In the genomic region with DNA sequence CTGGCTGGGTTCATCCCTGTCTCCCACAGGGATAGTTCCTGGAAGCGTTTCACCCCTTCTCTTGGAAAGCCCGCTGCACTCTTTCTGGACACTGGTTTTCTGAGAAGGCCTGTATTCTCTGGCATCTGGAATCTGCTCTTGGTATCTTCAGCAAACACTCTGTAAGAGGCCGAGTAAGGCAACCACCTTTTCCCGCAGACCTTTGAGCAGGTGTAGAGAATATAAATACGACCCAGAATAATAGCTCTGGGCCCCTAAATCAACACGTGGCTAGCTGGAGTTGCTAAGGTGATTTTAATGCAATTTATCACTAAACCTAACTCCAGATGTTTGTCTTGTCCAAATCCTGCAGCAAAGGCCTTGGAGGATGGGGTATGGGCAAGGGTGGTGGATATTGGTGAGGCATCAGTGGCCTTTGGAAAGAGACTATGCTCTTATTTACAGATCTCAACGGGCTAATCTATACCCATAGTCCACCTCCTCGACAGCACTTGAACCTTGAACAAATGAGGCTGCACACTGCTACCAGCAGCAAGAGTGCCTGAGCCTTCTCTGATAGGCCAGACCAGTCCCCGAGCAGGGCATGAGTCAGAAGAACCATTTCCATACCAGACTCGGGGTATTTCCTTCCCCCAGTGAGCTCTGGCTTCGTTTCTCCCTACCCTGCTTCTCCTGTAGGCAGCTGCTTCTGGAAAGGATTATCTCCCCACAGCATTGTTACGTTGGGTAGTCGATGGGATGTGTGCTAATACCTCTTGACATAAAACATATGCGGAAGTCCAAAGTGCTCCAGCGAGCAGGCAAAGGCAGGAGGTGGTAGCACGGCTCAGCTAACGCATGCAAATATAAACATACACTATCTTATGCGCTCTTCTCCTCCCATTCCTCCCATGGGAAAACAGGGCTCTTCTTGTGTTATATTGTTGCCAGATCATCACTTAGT, we compare ENCODE assay signal across 23 mouse cellular contexts.
DNase-seq lines count a peak whose midpoint lies in the region; ATAC-seq and TF ChIP-seq lines count a peak whose summit lies in the region.
"Had no signal": no experiment of that assay in that cellular context is flagged by ENCODE, and none has a peak within 500 bp of the region (broad histone marks: within the 10 kb centered on the region; RNA-seq: fewer than 3 reads in every experiment).

No protein-coding gene starts in this region.

- ATAC-seq in hindbrain, embryonic 13.5 days (ENCODE audit: low FRiP score): no peak
- peak; percentile 28; the same call in 1 of the 2 replicates for ATAC-seq in midbrain, embryonic 12.5 days (ENCODE audit: low FRiP score, low read depth)
- ATAC-seq in midbrain, embryonic 15.5 days (replicated peaks): no peak
- peak; percentile 83 for ATAC-seq in intestine, embryonic 15.5 days
- peak; percentile 32; the same call in 1 of the 2 replicates for ATAC-seq in stomach, postnatal 0 days (ENCODE audit: low FRiP score, low TSS enrichment)
- ATAC-seq: CD4-positive, CD25-positive, alpha-beta regulatory T cell, adult 4 months; forebrain, postnatal 0 days; inflammation-experienced regulatory T-cells, adult 6 months; lung, postnatal 0 days had no signal

- H3K4me1 ChIP-seq in hindbrain, embryonic 10.5 days (replicated peaks): peaks cover 50% of the 10 kb centered on the region
- H3K4me1 ChIP-seq in hindbrain, embryonic 13.5 days (replicated peaks): peaks cover 49% of the 10 kb centered on the region
- peaks cover 30% of the 10 kb centered on the region; the same call in 1 of the 2 replicates for H3K4me1 ChIP-seq in midbrain, embryonic 12.5 days
- peaks cover 22% of the 10 kb centered on the region for H3K4me1 ChIP-seq in midbrain, embryonic 15.5 days
- H3K4me1 ChIP-seq in intestine, embryonic 15.5 days (replicated peaks): peaks cover 23% of the 10 kb centered on the region; the same call in 1 of the 2 replicates
- no peaks in the 10 kb centered on the region for H3K4me1 ChIP-seq in stomach, postnatal 0 days (replicated peaks; ENCODE audit: control insufficient read depth, insufficient read depth)

- H3K36me3 ChIP-seq in hindbrain, embryonic 10.5 days: peaks cover 51% of the 10 kb centered on the region
- H3K36me3 ChIP-seq in hindbrain, embryonic 13.5 days: no peaks in the 10 kb centered on the region
- H3K36me3 ChIP-seq in midbrain, embryonic 12.5 days: no peaks in the 10 kb centered on the region
- no peaks in the 10 kb centered on the region for H3K36me3 ChIP-seq in midbrain, embryonic 15.5 days (replicated peaks)
- H3K36me3 ChIP-seq in intestine, embryonic 15.5 days: no peaks in the 10 kb centered on the region
- H3K36me3 ChIP-seq in stomach, postnatal 0 days (ENCODE audit: control insufficient read depth, insufficient read depth, low read length): no peaks in the 10 kb centered on the region
- H3K36me3 ChIP-seq: embryonic facial prominence, embryonic 15.5 days; G1E; heart, embryonic 12.5 days; neural tube, embryonic 13.5 days had no signal

- H3K27ac ChIP-seq in hindbrain, embryonic 10.5 days: 0 out of 2 replicates have a peak overlapping the region, but pooled peaks have one; percentile 5
- no peak overlapping the region for H3K27ac ChIP-seq in hindbrain, embryonic 13.5 days
- 0 out of 2 replicates have a peak overlapping the region, but pooled peaks have one; percentile 35 for H3K27ac ChIP-seq in midbrain, embryonic 12.5 days (replicated peaks)
- H3K27ac ChIP-seq in midbrain, embryonic 15.5 days: no peak overlapping the region
- no peak overlapping the region for H3K27ac ChIP-seq in intestine, embryonic 15.5 days
- H3K27ac ChIP-seq in stomach, postnatal 0 days (replicated peaks): no peak overlapping the region
- H3K27ac ChIP-seq: embryonic facial prominence, embryonic 15.5 days; gastrocnemius, adult 2 months; kidney, postnatal 0 days; limb, embryonic 15.5 days; neural tube, embryonic 13.5 days had no signal

- 0 out of 2 replicates have a peak, but pooled peaks cover 2% of the 10 kb centered on the region for H3K27me3 ChIP-seq in hindbrain, embryonic 10.5 days (ENCODE audit: insufficient read depth, poor library complexity, severe bottlenecking)
- no peaks in the 10 kb centered on the region for H3K27me3 ChIP-seq in hindbrain, embryonic 13.5 days
- peaks cover 15% of the 10 kb centered on the region for H3K27me3 ChIP-seq in midbrain, embryonic 12.5 days
- no peaks in the 10 kb centered on the region for H3K27me3 ChIP-seq in midbrain, embryonic 15.5 days (replicated peaks)
- no peaks in the 10 kb centered on the region for H3K27me3 ChIP-seq in intestine, embryonic 15.5 days (replicated peaks)
- no peaks in the 10 kb centered on the region for H3K27me3 ChIP-seq in stomach, postnatal 0 days (ENCODE audit: control insufficient read depth, insufficient read depth, low read length)
- H3K27me3 ChIP-seq: embryonic facial prominence, embryonic 15.5 days; heart, embryonic 12.5 days; limb, embryonic 15.5 days; neural tube, embryonic 13.5 days had no signal

- no peak for TF ChIP-seq CTCF in stomach, postnatal 0 days (IDR thresholded peaks at IDR 0.05; ENCODE audit: low read depth)

- H3K4me2 ChIP-seq in hindbrain, embryonic 13.5 days: no peak overlapping the region
- no peak overlapping the region for H3K4me2 ChIP-seq in midbrain, embryonic 12.5 days (replicated peaks)
- no peak overlapping the region for H3K4me2 ChIP-seq in midbrain, embryonic 15.5 days
- H3K4me2 ChIP-seq in intestine, embryonic 15.5 days (replicated peaks): no peak overlapping the region
- no peak overlapping the region for H3K4me2 ChIP-seq in stomach, postnatal 0 days (replicated peaks; ENCODE audit: low read depth)
- H3K4me2 ChIP-seq: embryonic facial prominence, embryonic 15.5 days; heart, embryonic 12.5 days; limb, embryonic 15.5 days; neural tube, embryonic 13.5 days had no signal

- WGBS in hindbrain, embryonic 10.5 days: 83% methylated on average over 18 of the region's 18 CpGs
- 77% methylated on average over 18 of the region's 18 CpGs for WGBS in hindbrain, embryonic 13.5 days
- 54% methylated on average over 18 of the region's 18 CpGs for WGBS in midbrain, embryonic 12.5 days
- 58% methylated on average over 18 of the region's 18 CpGs for WGBS in midbrain, embryonic 15.5 days
- 39% methylated on average over 18 of the region's 18 CpGs for WGBS in intestine, embryonic 15.5 days
- WGBS in stomach, postnatal 0 days: 50% methylated on average over 18 of the region's 18 CpGs

- DNase-seq in hindbrain, embryonic 10.5 days (ENCODE audit: low spot score): no peak
- DNase-seq in stomach, postnatal 0 days (ENCODE audit: low spot score): no peak
- DNase-seq in lung, postnatal 25 days (ENCODE audit: low spot score): no peak
- no peak for DNase-seq in cerebellum, postnatal 36 days
- DNase-seq: adrenal gland, postnatal 25 days; cerebellum, adult 18-20 months; forebrain, postnatal 0 days; gastrocnemius, adult 2 months; heart, adult 11 months; heart, postnatal 14 days had no signal

- H3K4me3 ChIP-seq in hindbrain, embryonic 10.5 days: no peak overlapping the region
- H3K4me3 ChIP-seq in hindbrain, embryonic 13.5 days: no peak overlapping the region
- no peak overlapping the region for H3K4me3 ChIP-seq in midbrain, embryonic 12.5 days
- no peak overlapping the region for H3K4me3 ChIP-seq in midbrain, embryonic 15.5 days
- no peak overlapping the region for H3K4me3 ChIP-seq in intestine, embryonic 15.5 days (replicated peaks)
- H3K4me3 ChIP-seq in stomach, postnatal 0 days (ENCODE audit: low read depth, low read length): no peak overlapping the region
- H3K4me3 ChIP-seq: embryonic facial prominence, embryonic 15.5 days; gastrocnemius, adult 2 months; heart, embryonic 12.5 days; limb, embryonic 15.5 days; neural tube, embryonic 13.5 days had no signal

- no peaks in the 10 kb centered on the region; the same call in 1 of the 2 replicates for H3K9me3 ChIP-seq in hindbrain, embryonic 10.5 days
- H3K9me3 ChIP-seq in hindbrain, embryonic 13.5 days: no peaks in the 10 kb centered on the region
- H3K9me3 ChIP-seq in midbrain, embryonic 12.5 days: no peaks in the 10 kb centered on the region
- H3K9me3 ChIP-seq in midbrain, embryonic 15.5 days: no peaks in the 10 kb centered on the region
- no peaks in the 10 kb centered on the region for H3K9me3 ChIP-seq in intestine, embryonic 15.5 days
- no peaks in the 10 kb centered on the region for H3K9me3 ChIP-seq in stomach, postnatal 0 days (ENCODE audit: control insufficient read depth, low read length)
- H3K9me3 ChIP-seq: embryonic facial prominence, embryonic 15.5 days; heart, embryonic 12.5 days; limb, embryonic 15.5 days; neural tube, embryonic 13.5 days had no signal

- no peak for TF ChIP-seq EP300 in stomach, postnatal 0 days (optimal IDR thresholded peaks at IDR 0.05)

- no peak overlapping the region for H3K9ac ChIP-seq in hindbrain, embryonic 13.5 days
- H3K9ac ChIP-seq in midbrain, embryonic 12.5 days (replicated peaks): no peak overlapping the region
- no peak overlapping the region for H3K9ac ChIP-seq in midbrain, embryonic 15.5 days
- H3K9ac ChIP-seq in intestine, embryonic 15.5 days: no peak overlapping the region
- H3K9ac ChIP-seq in stomach, postnatal 0 days (ENCODE audit: low read length): no peak overlapping the region
- H3K9ac ChIP-seq: embryonic facial prominence, embryonic 15.5 days; forebrain, postnatal 0 days; heart, embryonic 12.5 days; limb, embryonic 15.5 days; neural tube, embryonic 13.5 days had no signal

Comparison
In these comparisons a context has a peak if more than half of its experiments do, and no peak if none do; other contexts are left out.
1. H3K27ac ChIP-seq: peak in hindbrain, embryonic 10.5 days (single experiment) and midbrain, embryonic 12.5 days (single experiment); none in hindbrain, embryonic 13.5 days (single experiment), midbrain, embryonic 15.5 days (single experiment), intestine, embryonic 15.5 days (single experiment) and stomach, postnatal 0 days (single experiment).
2. ATAC-seq: peak in midbrain, embryonic 12.5 days (single experiment), intestine, embryonic 15.5 days (single experiment) and stomach, postnatal 0 days (single experiment); none in hindbrain, embryonic 13.5 days (single experiment) and midbrain, embryonic 15.5 days (single experiment).